Mouse (Mus musculus): ENCODE measurements at regions not wholly inside any gene's neighbourhood (a gene's known extent, or its start where the extent isn't known, plus 50 kb on each side); places are given as distances from the start of the nearest gene placed in this dataset.

DNA sequence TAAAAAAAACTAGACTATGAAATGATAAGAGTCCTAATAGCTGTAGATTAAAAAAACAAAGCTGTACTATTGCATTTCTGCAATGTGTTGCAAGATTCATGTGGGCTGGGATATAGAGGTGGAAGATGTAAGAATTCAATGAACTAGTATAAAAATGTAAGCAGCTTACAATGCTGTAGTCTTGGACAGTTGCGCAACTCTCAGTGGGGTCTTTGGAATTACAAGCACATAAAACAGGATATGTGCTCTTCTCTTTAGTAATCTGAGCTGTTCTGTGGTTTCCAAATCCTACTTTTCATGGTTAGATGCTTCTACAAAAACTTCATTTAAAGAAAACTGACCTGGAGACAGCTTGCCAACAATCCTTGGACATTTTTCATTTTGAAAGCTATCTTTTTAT, 609.3 kb downstream of the Adgrl2 start:
- no peak for TF ChIP-seq POLR2A (IDR thresholded peaks at IDR 0.05; ENCODE audit: insufficient read length, low read depth)
- no peak for TF ChIP-seq MYOD1 (IDR thresholded peaks at IDR 0.05; ENCODE audit: control insufficient read depth in 1 of 3, insufficient read length in 2 of 3, low read depth in 2 of 3)
- no peak for TF ChIP-seq USF1 (IDR thresholded peaks at IDR 0.05; ENCODE audit: low read depth)
- TF ChIP-seq TCF12 (IDR thresholded peaks at IDR 0.05; ENCODE audit: insufficient read depth, poor library complexity, severe bottlenecking), result no peak
- TF ChIP-seq SRF (IDR thresholded peaks at IDR 0.05; ENCODE audit: control insufficient read depth, insufficient read length, low read depth), result no peak
- TF ChIP-seq MAX (IDR thresholded peaks at IDR 0.05; ENCODE audit: low read depth), result no peak
- TF ChIP-seq E2F4 (IDR thresholded peaks at IDR 0.05; ENCODE audit: insufficient read depth), result no peak
- no peak for TF ChIP-seq REST (IDR thresholded peaks at IDR 0.05; ENCODE audit: insufficient read depth, insufficient read length)
- no peak for TF ChIP-seq MYOG (IDR thresholded peaks at IDR 0.05; ENCODE audit: control insufficient read depth in 1 of 3, insufficient read depth in 1 of 3, insufficient read length in 2 of 3, low read depth in 2 of 3)
- peak; percentile 74 for TF ChIP-seq CEBPB (IDR thresholded peaks at IDR 0.05; ENCODE audit: insufficient read depth, poor library complexity, severe bottlenecking)
